Mouse (Mus musculus): ENCODE measurements around the gene 4931409K22Rik. TPM values are rescaled to one million over a fixed set of nuclear protein-coding genes. Genes with fewer than 3 reads are reported as not detected.

The 4931409K22Rik gene
- polyA plus RNA-seq, 1 experiment from 2014 or later: not detected

DNA sequence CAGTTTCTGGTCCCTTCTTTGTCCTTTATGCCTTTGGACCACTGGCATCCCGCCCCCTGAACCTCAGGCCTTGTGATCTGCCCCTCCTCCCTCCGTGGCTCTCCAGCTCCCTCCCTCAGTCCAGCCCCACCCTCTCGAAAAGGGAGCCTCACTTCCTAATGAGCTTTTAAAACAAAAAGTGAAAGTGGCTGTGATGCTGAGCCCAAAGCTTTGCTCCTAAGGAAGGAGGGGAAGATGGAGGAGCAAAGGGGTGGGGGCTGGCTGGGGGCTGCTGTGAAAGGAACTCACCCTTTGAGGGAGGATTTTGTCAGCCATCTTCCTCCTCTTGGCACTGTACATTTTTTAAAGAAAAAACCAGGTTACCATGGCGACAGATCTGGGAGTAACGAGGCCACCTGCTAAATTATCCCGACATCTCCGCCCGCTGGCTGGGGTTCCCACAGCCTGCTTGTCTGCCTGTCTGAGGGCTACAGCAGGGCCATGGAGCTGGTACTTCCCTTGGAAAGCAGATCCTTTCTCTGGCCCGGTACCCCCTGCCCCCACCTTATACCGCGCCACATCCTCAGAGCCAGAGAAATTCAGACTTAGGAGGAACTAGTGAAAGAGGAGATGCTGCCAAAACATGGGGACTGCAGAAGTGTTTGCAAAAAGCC is 40.0 kb upstream of the 4931409K22Rik start:
- Histone ChIP-seq H3K4me2 (ENCODE audit: low read depth) (peak overlapping the region; percentile 19; the same call in 1 of the 2 replicates), H3K4me3 (ENCODE audit: low read depth, low read length) (no peak overlapping the region), H3K27ac (ENCODE audit: low read depth, low read length) (peak overlapping the region; percentile 74), H3K4me1 (ENCODE audit: control insufficient read depth, insufficient read depth, low read length) (peaks cover 42% of the 10 kb centered on the region), H3K9me3 (ENCODE audit: control insufficient read depth, low read length) (no peaks in the 10 kb centered on the region), H3K27me3 (ENCODE audit: control insufficient read depth, insufficient read depth, low read length) (peaks cover 7% of the 10 kb centered on the region; the same call in 1 of the 2 replicates), H3K36me3 (ENCODE audit: control insufficient read depth, insufficient read depth, low read length) (peaks cover 2% of the 10 kb centered on the region), H3K9ac (ENCODE audit: low read length) (peak overlapping the region; percentile 35)
- ATAC-seq (ENCODE audit: insufficient read depth, low FRiP score, low TSS enrichment) (peak; percentile 54), DNase-seq (ENCODE audit: low spot score) (peak; percentile 51)
- 14% methylated on average over 11 of the region's 11 CpGs for WGBS

DNA sequence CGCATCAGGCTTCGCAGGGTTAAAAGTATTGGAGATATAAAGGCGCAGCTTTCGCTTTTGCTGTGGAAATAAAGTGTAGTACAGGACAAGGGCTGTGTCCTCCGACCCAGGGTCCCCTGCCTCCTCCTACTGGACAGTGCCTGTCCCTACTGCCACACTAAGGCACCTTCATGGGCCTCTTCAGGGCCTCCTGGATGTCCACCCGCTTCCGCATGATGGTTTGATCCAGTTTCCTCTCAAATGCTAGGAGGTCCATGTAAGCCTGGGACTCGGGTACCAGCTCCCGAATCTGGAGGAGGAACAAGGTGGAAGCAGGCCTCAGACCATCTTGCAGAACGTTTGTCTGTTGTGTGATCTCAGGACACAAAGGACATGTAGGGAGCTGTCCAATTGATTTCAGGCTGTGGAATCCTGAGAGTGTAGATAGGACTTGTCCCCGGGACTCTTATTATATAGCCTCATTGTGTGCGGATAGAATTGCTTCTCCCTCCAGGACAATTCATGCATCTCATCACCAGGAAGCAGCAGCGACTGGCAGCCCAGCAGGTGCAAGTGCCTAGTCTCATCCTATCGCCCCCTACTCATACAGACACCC is 39.3 kb upstream of the 4931409K22Rik start:
- 57% methylated on average over 14 of the region's 14 CpGs for WGBS
- Histone ChIP-seq H3K4me1 (ENCODE audit: control insufficient read depth, insufficient read depth, low read length) (peaks cover 39% of the 10 kb centered on the region), H3K27ac (ENCODE audit: low read depth, low read length) (peak overlapping the region; percentile 74), H3K36me3 (ENCODE audit: control insufficient read depth, insufficient read depth, low read length) (peaks cover 2% of the 10 kb centered on the region), H3K9me3 (ENCODE audit: control insufficient read depth, low read length) (no peaks in the 10 kb centered on the region), H3K4me3 (ENCODE audit: low read depth, low read length) (no peak overlapping the region), H3K4me2 (ENCODE audit: low read depth) (peak overlapping the region; percentile 5; the same call in 1 of the 2 replicates), H3K9ac (ENCODE audit: low read length) (peak overlapping the region; percentile 27), H3K27me3 (ENCODE audit: control insufficient read depth, insufficient read depth, low read length) (peaks cover 7% of the 10 kb centered on the region; the same call in 1 of the 2 replicates)
- no peak for DNase-seq (ENCODE audit: low spot score)
- ATAC-seq (ENCODE audit: insufficient read depth, low FRiP score, low TSS enrichment): 0 out of 2 replicates have a peak, but pooled peaks have one; percentile 3

DNA sequence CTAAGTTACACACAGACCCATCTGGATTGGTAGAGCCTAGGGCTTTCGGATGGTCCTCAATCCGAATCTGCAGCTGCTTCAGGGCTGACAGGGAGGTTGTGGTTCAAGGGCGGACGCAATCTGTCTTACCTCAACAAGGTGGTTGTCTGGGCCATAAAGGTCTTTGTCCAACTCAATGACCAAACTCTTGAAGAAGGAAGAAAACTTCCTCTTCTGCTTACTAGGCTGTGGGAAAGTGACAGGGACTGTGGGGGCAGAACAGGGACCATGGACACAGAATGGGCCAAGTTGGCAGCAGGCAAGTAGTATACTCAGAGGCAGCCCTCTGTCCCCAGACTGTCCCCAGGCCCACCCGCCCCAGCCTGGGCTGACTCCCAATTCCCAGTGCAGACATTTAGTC is 38.7 kb upstream of the 4931409K22Rik start:
- ATAC-seq (ENCODE audit: insufficient read depth, low FRiP score, low TSS enrichment) (no peak), DNase-seq (ENCODE audit: low spot score) (no peak)
- 84% methylated on average over 5 of the region's 5 CpGs for WGBS
- Histone ChIP-seq H3K27me3 (ENCODE audit: control insufficient read depth, insufficient read depth, low read length) (peaks cover 7% of the 10 kb centered on the region; the same call in 1 of the 2 replicates), H3K36me3 (ENCODE audit: control insufficient read depth, insufficient read depth, low read length) (peaks cover 2% of the 10 kb centered on the region), H3K4me3 (ENCODE audit: low read depth, low read length) (no peak overlapping the region), H3K9me3 (ENCODE audit: control insufficient read depth, low read length) (no peaks in the 10 kb centered on the region), H3K27ac (ENCODE audit: low read depth, low read length) (peak overlapping the region; percentile 74), H3K4me1 (ENCODE audit: control insufficient read depth, insufficient read depth, low read length) (peaks cover 34% of the 10 kb centered on the region), H3K4me2 (ENCODE audit: low read depth) (no peak overlapping the region), H3K9ac (ENCODE audit: low read length) (no peak overlapping the region)

DNA sequence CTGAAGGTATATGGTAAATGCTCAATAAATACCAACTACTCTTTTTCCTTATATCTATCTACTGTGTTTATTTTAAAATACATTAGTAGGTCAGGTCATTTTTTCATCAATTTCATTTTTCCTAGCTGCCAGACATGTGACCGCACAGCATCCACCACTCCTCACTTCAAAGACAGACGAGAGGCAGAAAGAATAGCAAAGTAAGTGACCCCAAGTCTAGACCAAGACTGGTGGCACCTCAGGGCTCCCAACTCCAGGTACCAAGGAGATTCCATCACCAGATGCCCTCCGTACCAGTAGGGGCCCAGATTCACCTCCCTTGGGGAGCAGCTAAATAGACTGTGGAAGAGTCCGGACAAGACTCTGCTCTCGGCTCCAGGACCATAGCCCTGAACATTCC is 37.7 kb upstream of the 4931409K22Rik start:
- H3K9me3 ChIP-seq (ENCODE audit: control insufficient read depth, low read length): no peaks in the 10 kb centered on the region
- DNase-seq (ENCODE audit: low spot score): no peak
- H3K4me2 ChIP-seq (ENCODE audit: low read depth): no peak overlapping the region
- no peak overlapping the region for H3K4me3 ChIP-seq (ENCODE audit: low read depth, low read length)
- 93% methylated on average over 5 of the region's 5 CpGs for WGBS
- peaks cover 4% of the 10 kb centered on the region; the same call in 1 of the 2 replicates for H3K27me3 ChIP-seq (ENCODE audit: control insufficient read depth, insufficient read depth, low read length)
- peaks cover 2% of the 10 kb centered on the region for H3K36me3 ChIP-seq (ENCODE audit: control insufficient read depth, insufficient read depth, low read length)
- H3K27ac ChIP-seq (ENCODE audit: low read depth, low read length): no peak overlapping the region
- ATAC-seq (ENCODE audit: insufficient read depth, low FRiP score, low TSS enrichment): no peak
- H3K4me1 ChIP-seq (ENCODE audit: control insufficient read depth, insufficient read depth, low read length): peaks cover 33% of the 10 kb centered on the region
- H3K9ac ChIP-seq (ENCODE audit: low read length): no peak overlapping the region

DNA sequence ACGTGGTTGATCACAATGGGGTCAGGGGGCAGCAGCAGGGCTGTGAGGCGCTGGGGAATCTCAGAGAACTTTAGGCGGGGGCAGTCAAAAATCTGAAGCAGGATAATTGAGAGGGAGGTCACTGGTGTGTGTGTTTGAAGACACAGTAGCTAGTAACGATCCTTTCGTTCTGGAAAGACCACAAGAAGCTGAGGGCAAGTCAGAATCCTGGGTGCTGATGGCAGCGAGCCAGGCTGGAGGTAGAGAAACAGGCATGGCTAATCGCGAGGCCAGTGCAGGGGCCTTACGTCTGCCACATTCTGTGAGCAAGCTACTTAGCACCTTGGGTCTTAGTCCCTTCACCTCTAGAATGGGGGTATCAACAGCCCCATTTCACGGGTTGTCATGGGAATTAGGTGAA is 37.3 kb upstream of the 4931409K22Rik start:
- Histone ChIP-seq H3K27ac (ENCODE audit: low read depth, low read length) (no peak overlapping the region), H3K9ac (ENCODE audit: low read length) (no peak overlapping the region), H3K4me1 (ENCODE audit: control insufficient read depth, insufficient read depth, low read length) (peaks cover 29% of the 10 kb centered on the region), H3K4me3 (ENCODE audit: low read depth, low read length) (no peak overlapping the region), H3K4me2 (ENCODE audit: low read depth) (no peak overlapping the region), H3K27me3 (ENCODE audit: control insufficient read depth, insufficient read depth, low read length) (no peaks in the 10 kb centered on the region; the same call in 1 of the 2 replicates), H3K36me3 (ENCODE audit: control insufficient read depth, insufficient read depth, low read length) (peaks cover 2% of the 10 kb centered on the region), H3K9me3 (ENCODE audit: control insufficient read depth, low read length) (no peaks in the 10 kb centered on the region)
- ATAC-seq (ENCODE audit: insufficient read depth, low FRiP score, low TSS enrichment) (no peak), DNase-seq (ENCODE audit: low spot score) (no peak)
- 77% methylated on average over 10 of the region's 10 CpGs for WGBS

DNA sequence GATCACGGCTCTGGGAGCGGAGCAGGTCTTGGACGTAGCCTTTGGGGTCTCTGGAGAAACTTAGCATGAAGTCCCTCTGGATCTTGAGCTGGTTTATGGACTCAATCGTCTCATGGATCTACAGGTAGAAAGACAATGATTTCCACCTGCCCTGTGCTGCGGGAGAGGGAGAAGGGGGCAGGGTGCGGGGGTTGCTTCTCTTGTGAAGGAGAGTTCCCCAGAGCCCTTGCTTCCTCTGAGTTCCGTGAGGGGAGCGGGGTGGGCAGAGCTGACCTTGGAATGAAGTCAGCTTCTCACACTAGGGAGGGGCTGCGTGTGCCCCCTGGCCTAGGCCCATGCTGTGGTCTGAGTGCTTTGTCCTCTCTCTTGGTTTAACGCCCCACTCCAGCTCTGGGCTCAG is 36.6 kb upstream of the 4931409K22Rik start:
- H3K9ac ChIP-seq (ENCODE audit: low read length): no peak overlapping the region
- ATAC-seq (ENCODE audit: insufficient read depth, low FRiP score, low TSS enrichment) (no peak), DNase-seq (ENCODE audit: low spot score) (no peak)
- no peak overlapping the region for H3K4me2 ChIP-seq (ENCODE audit: low read depth)
- peaks cover 2% of the 10 kb centered on the region for H3K36me3 ChIP-seq (ENCODE audit: control insufficient read depth, insufficient read depth, low read length)
- H3K4me3 ChIP-seq (ENCODE audit: low read depth, low read length): no peak overlapping the region
- no peaks in the 10 kb centered on the region for H3K27me3 ChIP-seq (ENCODE audit: control insufficient read depth, insufficient read depth, low read length)
- no peak overlapping the region for H3K27ac ChIP-seq (ENCODE audit: low read depth, low read length)
- WGBS: 70% methylated on average over 10 of the region's 10 CpGs
- no peaks in the 10 kb centered on the region for H3K9me3 ChIP-seq (ENCODE audit: control insufficient read depth, low read length)
- H3K4me1 ChIP-seq (ENCODE audit: control insufficient read depth, insufficient read depth, low read length): peaks cover 23% of the 10 kb centered on the region

DNA sequence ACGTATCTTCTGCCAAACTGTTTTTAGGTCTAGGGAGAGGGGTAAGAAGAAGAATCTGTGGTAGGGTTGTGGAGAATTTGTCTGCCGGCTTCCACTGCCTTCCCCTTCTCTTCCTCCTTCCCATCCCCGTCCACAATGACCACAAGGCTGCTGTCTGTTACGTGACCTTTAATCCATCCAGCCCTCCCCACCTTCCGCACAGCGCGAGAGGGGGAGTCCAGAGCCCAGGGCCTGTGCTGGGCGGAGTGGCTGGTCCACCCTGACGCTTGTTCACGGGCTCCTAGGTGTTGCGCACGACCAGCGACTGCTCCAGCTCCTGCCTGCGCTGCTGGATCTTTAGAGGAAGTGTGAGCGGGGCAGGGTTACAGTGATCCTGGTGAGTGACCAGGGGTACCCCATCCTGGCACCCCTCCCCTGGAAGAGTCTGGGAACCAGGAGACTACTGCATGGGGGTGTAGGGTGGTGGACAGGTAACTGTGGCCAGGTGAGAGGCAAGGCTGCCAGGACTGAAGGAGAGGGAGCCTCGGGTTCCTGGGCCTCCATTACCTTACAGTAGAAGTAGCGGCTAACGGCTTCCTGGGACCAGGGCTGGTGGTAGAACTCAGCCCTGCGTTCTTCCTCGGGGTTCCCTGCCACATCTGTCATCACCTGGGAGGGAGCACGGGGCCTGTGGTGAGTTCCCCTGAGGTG is 36.0 kb upstream of the 4931409K22Rik start:
- DNase-seq (ENCODE audit: low spot score): no peak
- no peak for ATAC-seq (ENCODE audit: insufficient read depth, low FRiP score, low TSS enrichment)
- no peak overlapping the region for H3K27ac ChIP-seq (ENCODE audit: low read depth, low read length)
- H3K4me3 ChIP-seq (ENCODE audit: low read depth, low read length): no peak overlapping the region
- no peaks in the 10 kb centered on the region for H3K9me3 ChIP-seq (ENCODE audit: control insufficient read depth, low read length)
- peaks cover 2% of the 10 kb centered on the region for H3K36me3 ChIP-seq (ENCODE audit: control insufficient read depth, insufficient read depth, low read length)
- H3K4me1 ChIP-seq (ENCODE audit: control insufficient read depth, insufficient read depth, low read length): peaks cover 21% of the 10 kb centered on the region
- no peak overlapping the region for H3K9ac ChIP-seq (ENCODE audit: low read length)
- H3K4me2 ChIP-seq (ENCODE audit: low read depth): no peak overlapping the region
- WGBS: 64% methylated on average over 21 of the region's 21 CpGs
- H3K27me3 ChIP-seq (ENCODE audit: control insufficient read depth, insufficient read depth, low read length): no peaks in the 10 kb centered on the region

DNA sequence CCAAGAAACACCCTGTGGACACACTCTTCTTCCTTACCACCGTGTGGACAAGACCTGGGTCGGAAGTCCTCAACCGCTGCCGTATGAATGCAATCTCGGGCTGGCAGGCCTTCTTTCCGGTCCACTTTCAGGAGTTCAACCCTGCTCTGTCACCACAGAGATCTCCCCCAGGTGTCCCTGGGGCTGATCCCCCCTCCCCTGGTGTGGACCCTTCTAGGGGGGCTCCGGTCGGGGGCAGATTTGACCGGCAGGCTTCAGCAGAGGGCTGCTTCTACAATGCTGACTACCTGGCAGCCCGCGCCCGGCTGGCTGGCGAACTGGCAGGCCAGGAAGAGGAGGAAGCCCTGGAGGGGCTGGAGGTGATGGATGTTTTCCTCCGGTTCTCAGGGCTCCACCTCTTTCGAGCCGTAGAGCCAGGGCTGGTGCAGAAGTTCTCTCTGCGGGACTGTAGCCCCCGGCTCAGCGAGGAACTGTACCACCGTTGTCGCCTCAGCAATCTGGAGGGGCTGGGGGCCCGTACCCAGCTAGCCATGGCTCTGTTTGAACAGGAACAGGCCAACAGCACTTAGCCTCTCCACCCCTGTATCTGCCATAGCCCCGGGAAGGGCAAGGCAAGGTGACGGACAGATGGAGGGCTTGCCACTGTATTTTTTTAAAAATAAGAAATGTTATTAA is 35.3 kb upstream of the 4931409K22Rik start:
- DNase-seq (ENCODE audit: low spot score) (no peak), ATAC-seq (ENCODE audit: insufficient read depth, low FRiP score, low TSS enrichment) (no peak)
- no peak overlapping the region for H3K4me3 ChIP-seq (ENCODE audit: low read depth, low read length)
- WGBS: 43% methylated on average over 24 of the region's 24 CpGs
- no peaks in the 10 kb centered on the region for H3K9me3 ChIP-seq (ENCODE audit: control insufficient read depth, low read length)
- H3K4me1 ChIP-seq (ENCODE audit: control insufficient read depth, insufficient read depth, low read length): peaks cover 22% of the 10 kb centered on the region
- H3K27me3 ChIP-seq (ENCODE audit: control insufficient read depth, insufficient read depth, low read length): no peaks in the 10 kb centered on the region
- H3K9ac ChIP-seq (ENCODE audit: low read length): no peak overlapping the region
- no peak overlapping the region for H3K27ac ChIP-seq (ENCODE audit: low read depth, low read length)
- H3K36me3 ChIP-seq (ENCODE audit: control insufficient read depth, insufficient read depth, low read length): peaks cover 2% of the 10 kb centered on the region
- H3K4me2 ChIP-seq (ENCODE audit: low read depth): no peak overlapping the region
